Mouse (Mus musculus) ES-Bruce4 (cell line): ENCODE measurements at regions not wholly inside any gene's neighbourhood (a gene's known extent, or its start where the extent isn't known, plus 50 kb on each side); places are given as distances from the start of the nearest gene placed in this dataset.

Experiments
- CTCF ChIP-seq: IDR thresholded peaks from one replicate; pipeline ENCODE4 v1.8.1; 2011; ENCODE audit warnings: low read depth, low read length
- EP300 ChIP-seq: IDR thresholded peaks from 2 replicates; pipeline ENCODE4 v1.6.1; 2011; ENCODE audit warnings: low read depth, low read length; ENCODE audit not compliant: insufficient read depth
- POLR2A ChIP-seq: IDR thresholded peaks from one replicate; pipeline ENCODE4 v1.8.1; 2011; ENCODE audit warnings: low read length; ENCODE audit not compliant: insufficient read depth

DNA sequence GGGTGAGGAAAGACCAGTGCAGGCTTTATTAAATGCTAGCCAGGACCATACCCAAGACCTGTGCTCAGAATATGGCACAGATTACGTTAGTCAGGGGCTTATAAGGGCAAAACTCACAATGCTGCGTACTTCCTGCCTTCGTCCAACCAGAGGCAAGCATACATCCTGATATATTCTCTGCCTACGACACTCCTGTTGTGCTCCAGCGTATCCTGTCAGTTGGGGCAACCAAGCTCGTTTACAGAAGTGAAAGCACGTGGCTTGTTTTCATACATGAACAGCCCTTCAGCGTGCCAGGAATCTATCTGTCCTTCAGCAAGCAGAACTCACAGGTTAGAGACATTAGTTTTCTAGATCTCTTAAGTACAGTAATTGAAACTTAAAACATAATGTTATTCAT, 119.9 kb upstream of the Sulf2 start:
- TF ChIP-seq CTCF (no peak), POLR2A (no peak), EP300 (no peak)
